Mouse (Mus musculus) frontal cortex, postnatal 36 days (tissue): Measurements from ENCODE around the gene Olig2.

Source experiments
- DNase-seq, 2 experiments: peaks; one replicate each; pipeline ENCODE4 v3.0.0; 2022; ENCODE audit warnings: low spot score in 2 of 2

The Olig2 gene

GRCm38 (mm10) chr16:91270212-91270971 lies 45.1 kb downstream of the Olig2 start:
- DNase-seq, result peak; percentile 17 to 47

- DNase-seq, result no peak
These were observed 45.8 kb downstream of the Olig2 start for GRCm38 (mm10) chr16:91270982-91271549.

GRCm38 (mm10) chr16:91271634-91272033 lies 46.4 kb downstream of the Olig2 start:
- no peak for DNase-seq
